ENCODE assay signal across 9 mouse cellular contexts in the genomic region with DNA sequence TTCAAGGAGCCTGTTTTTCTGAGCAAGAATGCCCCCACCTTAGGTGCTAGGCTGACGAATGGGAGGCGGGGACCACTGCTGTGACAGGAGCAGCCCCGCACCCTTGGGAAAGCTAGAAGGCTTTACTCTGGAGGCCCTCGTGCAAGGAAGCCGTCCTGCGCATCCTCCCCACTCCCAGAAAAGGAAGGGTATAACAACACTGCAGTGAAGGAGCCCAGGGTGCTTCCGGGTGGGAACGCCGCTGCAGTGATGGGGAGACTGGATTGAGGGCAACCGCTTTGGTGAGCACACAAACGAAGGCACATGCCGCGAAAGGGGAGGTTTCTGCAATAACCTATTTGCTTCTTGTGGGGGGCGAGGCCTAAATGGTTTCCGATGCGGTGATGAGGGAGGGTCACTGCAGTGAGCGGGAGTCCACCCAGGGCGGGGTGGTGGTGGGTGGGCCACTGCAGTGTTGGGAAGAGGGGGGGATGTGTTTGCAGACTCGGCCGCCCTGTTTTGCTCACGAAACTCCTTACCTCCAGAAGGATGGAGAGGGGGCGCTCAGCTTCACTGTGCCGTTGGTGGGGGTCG. TPM values are rescaled to one million over a fixed set of nuclear protein-coding genes. Genes with fewer than 3 reads are reported as not detected.
DNase-seq lines count a peak whose midpoint lies in the region; ATAC-seq lines count a peak whose summit lies in the region.
"Had no signal": no experiment of that assay in that cellular context is flagged by ENCODE, and none has a peak within 500 bp of the region (broad histone marks: within the 10 kb centered on the region; RNA-seq: fewer than 3 reads in every experiment).

Vwa5b2 (plus strand) TSS at position 106 of the 573 bp plus-strand sequence.

- no peaks in the 10 kb centered on the region for H3K36me3 ChIP-seq in heart, embryonic 16.5 days (ENCODE audit: control insufficient read depth, insufficient read depth)
- H3K36me3 ChIP-seq in forebrain, embryonic 13.5 days (ENCODE audit: poor library complexity, severe bottlenecking): no peaks in the 10 kb centered on the region
- no peaks in the 10 kb centered on the region for H3K36me3 ChIP-seq in neural tube, embryonic 15.5 days

- no peak for DNase-seq in heart, adult 9 months (ENCODE audit: low spot score in 2 of 2)
- peak; percentile 37 for DNase-seq in R1 (ENCODE audit: low read depth, low spot score)
- DNase-seq in left cerebral cortex, postnatal 36 days (ENCODE audit: low spot score in 2 of 2): peak; percentile 43 to 53
- no peak for DNase-seq in adrenal gland, adult 18-20 months (ENCODE audit: low spot score in 2 of 2)

- peak within 1 kb of the TSS; percentile 57 for H3K4me3 ChIP-seq in heart, embryonic 16.5 days (ENCODE audit: low read length)
- peak within 1 kb of the TSS; percentile 52 for H3K4me3 ChIP-seq in forebrain, embryonic 13.5 days
- H3K4me3 ChIP-seq in neural tube, embryonic 15.5 days (replicated peaks): peak within 1 kb of the TSS; percentile 57

- no peak for ATAC-seq in heart, embryonic 16.5 days (replicated peaks; ENCODE audit: extremely low read depth, insufficient read depth, low FRiP score)
- peak; percentile 64 for ATAC-seq in forebrain, embryonic 13.5 days
- ATAC-seq in neural tube, embryonic 15.5 days (ENCODE audit: low FRiP score): peak; percentile 84
- ATAC-seq in megakaryocyte-erythroid progenitor cell, adult 5-6 weeks (replicated peaks; ENCODE audit: low FRiP score, low TSS enrichment, poor library complexity, severe bottlenecking): no peak

- peaks cover 57% of the 10 kb centered on the region for H3K27me3 ChIP-seq in heart, embryonic 16.5 days (ENCODE audit: control insufficient read depth, insufficient read depth, low read length)
- H3K27me3 ChIP-seq in forebrain, embryonic 13.5 days: peaks cover 67% of the 10 kb centered on the region
- peaks cover 53% of the 10 kb centered on the region for H3K27me3 ChIP-seq in neural tube, embryonic 15.5 days (replicated peaks)

- peaks cover 10% of the 10 kb centered on the region for H3K4me1 ChIP-seq in heart, embryonic 16.5 days (ENCODE audit: control insufficient read depth, insufficient read depth, low read length)
- H3K4me1 ChIP-seq in forebrain, embryonic 13.5 days: peaks cover 21% of the 10 kb centered on the region
- H3K4me1 ChIP-seq in neural tube, embryonic 15.5 days: peaks cover 25% of the 10 kb centered on the region

- H3K9ac ChIP-seq in heart, embryonic 16.5 days (ENCODE audit: low read length): 0 out of 2 replicates have a peak within 1 kb of the TSS, but pooled peaks have one; percentile 20
- H3K9ac ChIP-seq in forebrain, embryonic 13.5 days: peak within 1 kb of the TSS; percentile 66
- peak within 1 kb of the TSS; percentile 60 for H3K9ac ChIP-seq in neural tube, embryonic 15.5 days (replicated peaks)

- H3K9me3 ChIP-seq in heart, embryonic 16.5 days (replicated peaks; ENCODE audit: control insufficient read depth, low read length): no peaks in the 10 kb centered on the region
- H3K9me3 ChIP-seq in forebrain, embryonic 13.5 days (replicated peaks): no peaks in the 10 kb centered on the region
- no peaks in the 10 kb centered on the region for H3K9me3 ChIP-seq in neural tube, embryonic 15.5 days (replicated peaks)

- WGBS in heart, embryonic 16.5 days: under 1% methylated on average over 24 of the region's 24 CpGs
- WGBS in forebrain, embryonic 13.5 days: under 1% methylated on average over 24 of the region's 24 CpGs
- WGBS in neural tube, embryonic 15.5 days: 1% methylated on average over 24 of the region's 24 CpGs

- H3K4me2 ChIP-seq in heart, embryonic 16.5 days (ENCODE audit: low read depth, low read length): peak within 1 kb of the TSS; percentile 85
- H3K4me2 ChIP-seq in forebrain, embryonic 13.5 days: peak within 1 kb of the TSS; percentile 93
- H3K4me2 ChIP-seq in neural tube, embryonic 15.5 days: peak within 1 kb of the TSS; percentile 84

- intact Hi-C loops in left cerebral cortex, postnatal 36 days (cut with DNase I): loop anchor here (5.0 kb wide), 1 partner anchor 78 kb away; the partner anchor contains the start of gene Eif4g1

- H3K27ac ChIP-seq in heart, embryonic 16.5 days (ENCODE audit: low read length): no peak within 1 kb of the TSS
- no peak within 1 kb of the TSS for H3K27ac ChIP-seq in forebrain, embryonic 13.5 days
- H3K27ac ChIP-seq in neural tube, embryonic 15.5 days (replicated peaks): peak within 1 kb of the TSS; percentile 81

RNA-seq across cellular contexts. Expression of gene Vwa5b2, which starts in this region (rescaled TPM):
- polyA plus RNA-seq in heart, embryonic 16.5 days (2015; fragmentation: Nextera tagmentation; extraction: Ambion mirVana): 0.28 and 0.29 TPM in 2 replicates
- 1.8 and 3.3 TPM in 2 replicates for polyA plus RNA-seq in forebrain, embryonic 13.5 days (2015; fragmentation: Nextera tagmentation; extraction: Ambion mirVana)
- 10 to 100 TPM; 43.0 to 63.7 TPM for total RNA-seq in left cerebral cortex, postnatal 36 days (2021)
- polyA plus RNA-seq in neural tube, embryonic 15.5 days (2015; fragmentation: Nextera tagmentation; extraction: Ambion mirVana): 38.1 and 48.0 TPM in 2 replicates
- not detected in 2 replicates for total RNA-seq in megakaryocyte-erythroid progenitor cell, adult 5-6 weeks (2014; fragmentation: Nextera tagmentation)
- not detected in 2 replicates for total RNA-seq in megakaryocyte-erythroid progenitor cell, adult 5-6 weeks (2017)
- total RNA-seq in adrenal gland, adult 18-20 months (2021): 1 to 10 TPM; 1.1 to 1.2 TPM
- total RNA-seq: neutrophil, adult 5-6 weeks had no signal

Comparison
In these comparisons a context has a peak if more than half of its experiments do, and no peak if none do; other contexts are left out.
1. RNA of gene Vwa5b2 (total RNA-seq): 43.0 to 63.7 TPM in left cerebral cortex, postnatal 36 days; 1.1 to 1.2 TPM in adrenal gland, adult 18-20 months and not detected in megakaryocyte-erythroid progenitor cell, adult 5-6 weeks; every median in the first group is over 10 times any median in the second.
2. ATAC-seq: peak in forebrain, embryonic 13.5 days (single experiment) and neural tube, embryonic 15.5 days (single experiment); none in heart, embryonic 16.5 days (single experiment) and megakaryocyte-erythroid progenitor cell, adult 5-6 weeks (single experiment).
3. DNase-seq: peak in R1 (single experiment) and left cerebral cortex, postnatal 36 days (2 of 2); none in heart, adult 9 months (0 of 2) and adrenal gland, adult 18-20 months (0 of 2).
4. Peak in every context shown above with its lines, with median percentiles within 50 percentile points of each other: H3K4me2 ChIP-seq, H3K4me3 ChIP-seq and H3K9ac ChIP-seq.